Mouse (Mus musculus): ENCODE data around the gene Senp6.
"Not testable (repeated sequence)": the region's sequence is repeated elsewhere in the genome, so short reads cannot be mapped to it uniquely, and the experiment has no call there.

Senp6 gene

GRCm38 (mm10) chr9:80074949-80075348 is 8.2 kb downstream of the Senp6 start:
- no peak for DNase-seq (ENCODE audit: low spot score in 2 of 2)

- no peak for DNase-seq (ENCODE audit: low spot score in 2 of 2)
Measured at GRCm38 (mm10) chr9:80080941-80081340, 14.2 kb downstream of the Senp6 start.

GRCm38 (mm10) chr9:80084429-80085092 is 17.9 kb downstream of the Senp6 start:
- no peak for DNase-seq (ENCODE audit: low spot score in 2 of 2)

GRCm38 (mm10) chr9:80085665-80086064 is 19.0 kb downstream of the Senp6 start:
- no peak for DNase-seq (ENCODE audit: low spot score in 2 of 2)

GRCm38 (mm10) chr9:80086272-80086966 is 19.7 kb downstream of the Senp6 start:
- not testable (repeated sequence) for DNase-seq (ENCODE audit: low spot score in 2 of 2)

- DNase-seq (ENCODE audit: low spot score in 2 of 2), result no peak
Measured at GRCm38 (mm10) chr9:80089409-80089808, 22.7 kb downstream of the Senp6 start.

GRCm38 (mm10) chr9:80096325-80096724 is 29.6 kb downstream of the Senp6 start:
- DNase-seq (ENCODE audit: low spot score in 2 of 2), result no peak

GRCm38 (mm10) chr9:80145992-80146587 is 79.4 kb downstream of the Senp6 start:
- DNase-seq (ENCODE audit: low spot score in 2 of 2), result no peak

GRCm38 (mm10) chr9:80149594-80149993 is 82.9 kb downstream of the Senp6 start:
- DNase-seq (ENCODE audit: low spot score in 2 of 2), result no peak

- peak; percentile 27 to 41 for DNase-seq (ENCODE audit: low spot score in 2 of 2)
Measured at GRCm38 (mm10) chr9:80155277-80155676, 88.6 kb downstream of the Senp6 start.

GRCm38 (mm10) chr9:80156780-80157179 is 90.1 kb downstream of the Senp6 start:
- DNase-seq (ENCODE audit: low spot score in 2 of 2), result no peak

GRCm38 (mm10) chr9:80157840-80158465 is 91.2 kb downstream of the Senp6 start:
- no peak for DNase-seq (ENCODE audit: low spot score in 2 of 2)

GRCm38 (mm10) chr9:80158937-80159336 is 92.2 kb downstream of the Senp6 start:
- DNase-seq (ENCODE audit: low spot score in 2 of 2), result no peak

- no peak for DNase-seq (ENCODE audit: low spot score in 2 of 2)
Measured at GRCm38 (mm10) chr9:80161451-80161850, 94.7 kb downstream of the Senp6 start.

GRCm38 (mm10) chr9:80163126-80163723 is 96.5 kb downstream of the Senp6 start:
- no peak for DNase-seq (ENCODE audit: low spot score in 2 of 2)

GRCm38 (mm10) chr9:80164191-80164590 is 97.5 kb downstream of the Senp6 start:
- DNase-seq (ENCODE audit: low spot score in 2 of 2), result no peak

GRCm38 (mm10) chr9:80164611-80165474 is 98.1 kb downstream of the Senp6 start, which contains the start of gene Myo6:
TSS of gene Myo6 (plus strand) at chr9:80165031.
- peak; percentile 83 to 91 for DNase-seq (ENCODE audit: low spot score in 2 of 2)

- DNase-seq (ENCODE audit: low spot score in 2 of 2), result no peak
Measured at GRCm38 (mm10) chr9:80165690-80166089, 99.0 kb downstream of the Senp6 start.

GRCm38 (mm10) chr9:80166425-80166824 is 99.7 kb downstream of the Senp6 start:
- no peak for DNase-seq (ENCODE audit: low spot score in 2 of 2)

GRCm38 (mm10) chr9:80167089-80167488 is 100.4 kb downstream of the Senp6 start:
- no peak for DNase-seq (ENCODE audit: low spot score in 2 of 2)

GRCm38 (mm10) chr9:80169551-80169950 is 102.8 kb downstream of the Senp6 start:
- no peak for DNase-seq (ENCODE audit: low spot score in 2 of 2)

Data from frontal cortex, postnatal 10 days (tissue).